Mouse (Mus musculus) ES-E14 (cell line): ENCODE data around the gene Slc24a4. TPM values are rescaled to one million over a fixed set of nuclear protein-coding genes. Genes with fewer than 3 reads are reported as not detected.

Experiments
- DNase-seq: peaks from one replicate; pipeline ENCODE4 v3.0.0-alpha.2; 2013; ENCODE audit warnings: low read depth, low spot score
- H3K27ac ChIP-seq: 2 replicates; pipeline ENCODE4 v1.5.1; 2012; ENCODE audit warnings: low read depth, mild to moderate bottlenecking, low read length, moderate library complexity, mixed read lengths; ENCODE audit not compliant: poor library complexity, insufficient read depth, severe bottlenecking
- H3K36me3 ChIP-seq: 2 replicates; pipeline ENCODE4 v1.6.1; 2012; ENCODE audit warnings: mild to moderate bottlenecking, low read length, moderate library complexity, mixed read lengths; ENCODE audit not compliant: control insufficient read depth, poor library complexity, insufficient read depth, severe bottlenecking
- H3K4me1 ChIP-seq, 2 experiments: fragments of 150-350 bp in 1 of 2; sonication (generic) in 1 of 2; 2 replicates each; pipeline ENCODE4 v1.6.1; 2012; ENCODE audit warnings: low read length in 2 of 2, mild to moderate bottlenecking in 1 of 2, mixed read lengths in 1 of 2; ENCODE audit not compliant: control insufficient read depth in 2 of 2, insufficient read depth in 2 of 2, poor library complexity in 1 of 2
- H3K4me3 ChIP-seq, 2 experiments: fragments of 150-350 bp in 1 of 2; sonication (generic) in 1 of 2; 2 replicates each; pipeline ENCODE4 v1.5.1; 2012; ENCODE audit warnings: low read length in 2 of 2, low read depth in 1 of 2, mild to moderate bottlenecking in 1 of 2, mixed read lengths in 1 of 2; ENCODE audit not compliant: insufficient read depth in 1 of 2, poor library complexity in 1 of 2, severe bottlenecking in 1 of 2
- H3K9ac ChIP-seq: 2 replicates; pipeline ENCODE4 v1.6.1; 2012; ENCODE audit warnings: low read depth, mild to moderate bottlenecking, low read length, mixed read lengths; ENCODE audit not compliant: poor library complexity, insufficient read depth, severe bottlenecking
- H3K9me3 ChIP-seq: fragments of 150-350 bp; sonication (generic); 2 replicates; pipeline ENCODE4 v1.6.1; 2012; ENCODE audit warnings: low read depth, mild to moderate bottlenecking, low read length; ENCODE audit not compliant: control insufficient read depth, insufficient read depth
- CHD2 ChIP-seq: IDR thresholded peaks from 2 replicates; pipeline ENCODE4 v1.6.1; 2014; ENCODE audit warnings: mild to moderate bottlenecking, low read depth, low read length, inconsistent platforms
- HCFC1 ChIP-seq: IDR thresholded peaks from 2 replicates; pipeline ENCODE4 v1.6.1; 2012; ENCODE audit warnings: low read length, inconsistent platforms, borderline replicate concordance; ENCODE audit not compliant: insufficient read depth
- MAFK ChIP-seq: IDR thresholded peaks from 2 replicates; pipeline ENCODE4 v1.6.1; 2014; ENCODE audit warnings: mild to moderate bottlenecking, low read depth, low read length, inconsistent platforms; ENCODE audit not compliant: insufficient read depth
- ZC3H11A ChIP-seq: IDR thresholded peaks from 2 replicates; pipeline ENCODE4 v1.6.1; 2012; ENCODE audit warnings: low read depth, mild to moderate bottlenecking, inconsistent platforms, low read length, borderline replicate concordance
- ZNF384 ChIP-seq: IDR thresholded peaks from 2 replicates; pipeline ENCODE4 v1.6.1; 2012; ENCODE audit warnings: low read depth, low read length, inconsistent platforms
- in situ Hi-C, 2 experiments: fragments of 600-800 bp; cut with MboI; formaldehyde crosslinking; loops; one replicate each; pipeline ENCODE4 v1.15.1; 2025; ENCODE audit warnings: low sequenced_read_pairs in 2 of 2, inconsistent platforms in 1 of 2; ENCODE audit not compliant: unreplicated experiment in 2 of 2
- total RNA-seq: library from RNA; depleted of rRNA; stranded (reverse); fragments of 300-350 nt; gene quantifications from 2 replicates; pipeline ENCODE4 v1.2.3, GENCODE M21; 2012

Gene Slc24a4
- total RNA-seq, 1 experiment, result 0.27 TPM

DNA sequence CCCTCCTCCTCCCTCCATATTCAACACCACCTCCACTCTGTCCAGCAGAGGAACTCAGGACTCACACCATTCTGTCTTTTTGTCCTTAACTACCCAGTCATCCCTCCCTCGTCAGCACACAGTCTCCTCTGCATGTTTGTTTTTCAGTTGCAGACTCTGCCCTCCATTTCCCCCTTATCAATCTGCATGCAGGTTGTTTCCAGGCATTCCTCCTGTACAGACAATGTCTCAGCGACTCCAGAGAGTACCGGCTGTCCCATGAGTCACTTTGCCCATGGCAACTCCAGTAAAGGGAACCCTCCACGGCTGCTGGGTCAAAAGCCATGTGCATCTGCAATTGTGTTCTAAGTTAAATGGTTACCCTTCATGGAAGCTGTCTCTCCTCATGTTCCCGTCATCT lies 170.7 kb downstream of the Slc24a4 start:
- Histone ChIP-seq H3K9me3 (no peaks in the 10 kb centered on the region), H3K4me1 (no peaks in the 10 kb centered on the region), H3K36me3 (no peaks in the 10 kb centered on the region), H3K4me3 (no peak overlapping the region), H3K27ac (no peak overlapping the region), H3K9ac (no peak overlapping the region)
- DNase-seq, result no peak
- TF ChIP-seq MAFK (no peak), ZC3H11A (no peak), HCFC1 (no peak), CHD2 (no peak), ZNF384 (no peak)
- in situ Hi-C loops, result no loop called here

GRCm38 (mm10) chr12:102301585-102301984 lies 173.1 kb downstream of the Slc24a4 start:
- Histone ChIP-seq H3K27ac (no peak overlapping the region), H3K9ac (no peak overlapping the region), H3K4me1 (no peaks in the 10 kb centered on the region), H3K9me3 (no peaks in the 10 kb centered on the region), H3K4me3 (no peak overlapping the region), H3K36me3 (no peaks in the 10 kb centered on the region)
- in situ Hi-C loops, result no loop called here
- no peak for DNase-seq
- TF ChIP-seq MAFK, result no peak
- TF ChIP-seq HCFC1, result no peak
- no peak for TF ChIP-seq ZC3H11A
- TF ChIP-seq CHD2, result no peak
- no peak for TF ChIP-seq ZNF384

GRCm38 (mm10) chr12:102302322-102302721 lies 173.8 kb downstream of the Slc24a4 start:
- TF ChIP-seq CHD2 (no peak), HCFC1 (no peak), MAFK (no peak), ZNF384 (no peak), ZC3H11A (no peak)
- DNase-seq, result no peak
- no peak overlapping the region for H3K9ac ChIP-seq
- no peak overlapping the region for H3K27ac ChIP-seq
- no peaks in the 10 kb centered on the region for H3K4me1 ChIP-seq
- H3K4me3 ChIP-seq, result no peak overlapping the region
- H3K9me3 ChIP-seq, result no peaks in the 10 kb centered on the region
- H3K36me3 ChIP-seq, result no peaks in the 10 kb centered on the region
- in situ Hi-C loops, result no loop called here

DNA sequence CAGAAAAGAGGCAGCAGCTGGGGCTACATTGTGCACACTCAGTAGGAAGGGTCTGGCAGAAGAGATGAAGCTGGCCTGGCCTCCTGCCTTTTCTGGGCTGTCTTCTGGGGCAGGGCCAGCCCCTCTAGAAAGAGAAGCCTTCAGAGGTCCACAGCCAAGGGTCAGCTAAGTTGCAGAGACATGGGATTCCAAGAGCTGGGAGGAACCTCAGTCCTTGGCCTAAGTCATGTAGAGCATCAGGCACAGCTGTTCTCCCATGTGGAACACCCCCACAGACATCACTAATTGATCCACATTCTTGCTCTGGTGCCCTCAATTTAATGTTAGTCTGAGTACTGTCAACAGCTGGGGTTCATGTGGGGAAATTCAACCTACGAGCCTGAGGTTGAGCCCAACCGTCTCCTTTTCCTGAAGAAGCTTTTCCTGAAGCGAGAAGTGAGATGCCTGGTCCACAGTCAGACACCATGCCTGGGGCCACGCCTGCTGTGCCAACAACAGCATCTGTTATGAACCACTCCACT lies 174.4 kb downstream of the Slc24a4 start:
- TF ChIP-seq ZC3H11A (no peak), MAFK (no peak), ZNF384 (no peak), HCFC1 (no peak), CHD2 (no peak)
- Histone ChIP-seq H3K36me3 (no peaks in the 10 kb centered on the region), H3K4me3 (no peak overlapping the region), H3K4me1 (no peaks in the 10 kb centered on the region), H3K27ac (no peak overlapping the region), H3K9me3 (no peaks in the 10 kb centered on the region), H3K9ac (no peak overlapping the region)
- in situ Hi-C loops, result no loop called here
- no peak for DNase-seq

- no peak overlapping the region for H3K27ac ChIP-seq
- in situ Hi-C loops, result no loop called here
- no peak overlapping the region for H3K4me3 ChIP-seq
- TF ChIP-seq ZNF384, result no peak
- no peak for TF ChIP-seq MAFK
- no peak for TF ChIP-seq ZC3H11A
- TF ChIP-seq HCFC1, result no peak
- TF ChIP-seq CHD2, result no peak
- H3K36me3 ChIP-seq, result no peaks in the 10 kb centered on the region
- H3K9ac ChIP-seq, result no peak overlapping the region
- no peak for DNase-seq
- no peaks in the 10 kb centered on the region for H3K4me1 ChIP-seq
- H3K9me3 ChIP-seq, result no peaks in the 10 kb centered on the region
Observed at GRCm38 (mm10) chr12:102303867-102304266, 175.3 kb downstream of the Slc24a4 start.
